In genomic region chr4:117882701-117883691, GRCm38 (mm10) we compare ENCODE assay signal across 8 mouse cellular contexts. TPM values are rescaled to one million over a fixed set of nuclear protein-coding genes. Genes with fewer than 3 reads are reported as not detected.
DNase-seq lines count a peak whose midpoint lies in the region; ATAC-seq and TF ChIP-seq lines count a peak whose summit lies in the region.

Gene B4galt2, minus strand, starts transcription at chr4:117883487.

- ATAC-seq in hindbrain, postnatal 0 days: peak; percentile 44
- peak; percentile 46 for ATAC-seq in midbrain, embryonic 16.5 days

- no peaks in the 10 kb centered on the region for H3K27me3 ChIP-seq in hindbrain, postnatal 0 days (ENCODE audit: insufficient read depth, low read length)
- no peaks in the 10 kb centered on the region for H3K27me3 ChIP-seq in midbrain, embryonic 16.5 days (ENCODE audit: control insufficient read depth, insufficient read depth, low read depth, low read length)

- peak within 1 kb of the TSS; percentile 89 for H3K4me2 ChIP-seq in hindbrain, postnatal 0 days (ENCODE audit: low read depth, low read length)
- H3K4me2 ChIP-seq in midbrain, embryonic 16.5 days (ENCODE audit: low read length): peak within 1 kb of the TSS; percentile 81

- no peak for TF ChIP-seq CTCF in hindbrain, postnatal 0 days (IDR thresholded peaks at IDR 0.05; ENCODE audit: low read depth)

- H3K9ac ChIP-seq in hindbrain, postnatal 0 days (replicated peaks; ENCODE audit: low read length): peak within 1 kb of the TSS; percentile 96
- H3K9ac ChIP-seq in midbrain, embryonic 16.5 days (ENCODE audit: low read depth, low read length): peak within 1 kb of the TSS; percentile 98

- no peaks in the 10 kb centered on the region for H3K9me3 ChIP-seq in hindbrain, postnatal 0 days (ENCODE audit: low read length)
- H3K9me3 ChIP-seq in midbrain, embryonic 16.5 days (replicated peaks; ENCODE audit: control insufficient read depth, low read length, poor library complexity, severe bottlenecking): no peaks in the 10 kb centered on the region

- peak; percentile 75 for DNase-seq in ovary, postnatal 36 days (ENCODE audit: low spot score)
- no peak for DNase-seq in ovary, postnatal 10 days (ENCODE audit: low spot score)
- DNase-seq in cerebellum, postnatal 14 days: peak; percentile 74 to 78
- peak; percentile 67 for DNase-seq in gastrocnemius, postnatal 10 days
- peak; percentile 83 for DNase-seq in hindbrain, postnatal 0 days (ENCODE audit: low spot score)
- DNase-seq in left cerebral cortex, postnatal 4 days: peak; percentile 64
- DNase-seq in urinary bladder, postnatal 36 days (ENCODE audit: low spot score in 2 of 2): peak; percentile 18 to 25

- under 1% methylated on average over 66 of the region's 103 CpGs for WGBS in hindbrain, postnatal 0 days
- 0% methylated on average over 67 of the region's 103 CpGs for WGBS in midbrain, embryonic 16.5 days

- intact Hi-C loops in left cerebral cortex, postnatal 4 days (cut with DNase I): no loop called here

- peak within 1 kb of the TSS; percentile 80 for H3K27ac ChIP-seq in hindbrain, postnatal 0 days
- H3K27ac ChIP-seq in midbrain, embryonic 16.5 days (ENCODE audit: low read length): peak within 1 kb of the TSS; percentile 83

- H3K36me3 ChIP-seq in hindbrain, postnatal 0 days (ENCODE audit: insufficient read depth, low read length): peaks cover 15% of the 10 kb centered on the region
- H3K36me3 ChIP-seq in midbrain, embryonic 16.5 days (ENCODE audit: control insufficient read depth, insufficient read depth, low read length): peaks cover 13% of the 10 kb centered on the region; the same call in 1 of the 2 replicates

- H3K4me1 ChIP-seq in hindbrain, postnatal 0 days (ENCODE audit: insufficient read depth, low read length): peaks cover 21% of the 10 kb centered on the region
- peaks cover 52% of the 10 kb centered on the region for H3K4me1 ChIP-seq in midbrain, embryonic 16.5 days (ENCODE audit: control insufficient read depth, insufficient read depth, low read length)

- H3K4me3 ChIP-seq in hindbrain, postnatal 0 days (ENCODE audit: low read length): peak within 1 kb of the TSS; percentile 85
- H3K4me3 ChIP-seq in midbrain, embryonic 16.5 days (ENCODE audit: low read depth, low read length): peak within 1 kb of the TSS; percentile 82

RNA-seq across cellular contexts. Expression of gene B4galt2, which starts in this region (rescaled TPM):
- 10 to 100 TPM; 12.3 to 15.0 TPM for total RNA-seq in gastrocnemius, postnatal 10 days (2021)
- total RNA-seq in hindbrain, postnatal 0 days (2014; rRNA removed): 286 and 304 TPM in 2 replicates
- 71.5 and 77.0 TPM in 2 replicates for polyA plus RNA-seq in hindbrain, postnatal 0 days (2015; fragmentation: Nextera tagmentation; extraction: Ambion mirVana)
- 100 to 1,000 TPM; 168 to 172 TPM for total RNA-seq in left cerebral cortex, postnatal 4 days (2021)
- 58.8 and 65.5 TPM in 2 replicates for polyA plus RNA-seq in midbrain, embryonic 16.5 days (2015; fragmentation: Nextera tagmentation; extraction: Ambion mirVana)

Comparison
In these comparisons a context has a peak if more than half of its experiments do, and no peak if none do; other contexts are left out.
1. RNA of gene B4galt2 (total RNA-seq): 286 to 304 TPM in hindbrain, postnatal 0 days and 168 to 172 TPM in left cerebral cortex, postnatal 4 days; 12.3 to 15.0 TPM in gastrocnemius, postnatal 10 days; every median in the first group is over 10 times any median in the second.